Mouse (Mus musculus): Measurements from ENCODE around the gene Tbcd.

Tbcd gene

DNA sequence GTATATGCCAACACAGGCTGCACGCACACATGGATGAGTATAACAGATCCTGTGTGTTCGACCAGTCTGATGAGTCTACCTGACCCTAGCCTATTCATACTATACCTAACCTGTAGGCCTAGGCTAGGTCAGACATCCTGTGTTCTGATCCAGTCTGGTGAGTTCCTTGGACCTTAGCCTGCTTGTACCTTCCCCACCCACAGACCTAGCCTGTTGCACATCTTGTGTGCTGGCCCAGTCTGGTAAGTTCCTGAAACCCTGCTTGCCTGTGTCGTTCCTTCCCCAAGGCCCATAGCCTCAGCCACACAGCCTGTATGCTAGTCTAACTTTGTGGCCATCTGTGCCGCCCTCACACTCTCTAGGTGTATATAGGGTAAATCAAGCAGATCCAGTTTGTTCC lies 112.5 kb downstream of the Tbcd start:
- no peak for DNase-seq (ENCODE audit: low read depth, low spot score)

DNA sequence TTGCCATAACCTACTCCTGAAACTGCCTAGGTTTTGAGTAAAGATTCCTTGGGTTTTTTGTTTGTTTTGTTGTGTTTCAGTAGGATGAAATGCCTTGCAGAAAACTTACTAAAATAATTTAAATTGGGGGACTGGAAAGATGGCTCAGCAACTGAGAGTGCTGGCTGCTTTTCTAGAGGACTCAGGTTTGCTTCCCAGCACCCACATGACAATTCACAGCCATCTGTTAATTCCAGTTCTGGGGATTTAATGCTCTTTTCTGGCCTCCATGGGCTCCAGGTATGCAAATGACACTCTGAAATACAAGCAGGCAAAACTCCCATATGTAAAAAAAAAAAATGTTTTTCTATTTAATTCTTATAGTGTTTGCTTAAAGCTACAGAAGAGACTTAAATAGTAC lies 130.1 kb downstream of the Tbcd start:
- no peak for DNase-seq (ENCODE audit: low read depth, low spot score)

- DNase-seq (ENCODE audit: low read depth, low spot score) = peak; percentile 17
These were observed 145.5 kb downstream of the Tbcd start for GRCm38 (mm10) chr11:121597254-121597653.

GRCm38 (mm10) chr11:121601422-121601821 lies 149.7 kb downstream of the Tbcd start:
- DNase-seq (ENCODE audit: low read depth, low spot score) = no peak

- no peak for DNase-seq (ENCODE audit: low read depth, low spot score)
These were observed 153.9 kb downstream of the Tbcd start for GRCm38 (mm10) chr11:121605604-121606003.

DNA sequence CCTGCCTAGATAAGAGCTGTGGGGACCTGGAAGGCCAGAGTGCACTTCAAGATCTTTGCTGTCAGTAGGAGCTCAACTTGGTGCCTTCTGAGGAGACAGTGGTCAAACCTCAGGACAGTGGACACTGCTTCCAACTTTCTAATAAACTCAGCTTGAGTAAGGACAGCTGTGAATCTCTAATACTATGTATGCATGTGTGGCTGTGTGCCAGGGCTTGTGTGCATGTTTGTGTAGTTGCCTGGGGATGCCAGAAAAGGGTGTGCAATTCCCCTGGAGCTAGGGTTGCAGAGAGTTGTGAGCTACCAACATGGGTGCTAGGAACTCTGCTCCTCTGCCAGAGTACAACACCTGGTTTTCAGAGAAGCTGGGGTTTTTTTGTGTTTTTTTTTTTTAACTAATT lies 159.2 kb downstream of the Tbcd start:
- DNase-seq (ENCODE audit: low read depth, low spot score) = no peak

GRCm38 (mm10) chr11:121615961-121616485 lies 164.3 kb downstream of the Tbcd start:
- no peak for DNase-seq (ENCODE audit: low read depth, low spot score)

GRCm38 (mm10) chr11:121616501-121616900 lies 164.8 kb downstream of the Tbcd start:
- no peak for DNase-seq (ENCODE audit: low read depth, low spot score)

GRCm38 (mm10) chr11:121617371-121617770 lies 165.6 kb downstream of the Tbcd start:
- no peak for DNase-seq (ENCODE audit: low read depth, low spot score)

DNA sequence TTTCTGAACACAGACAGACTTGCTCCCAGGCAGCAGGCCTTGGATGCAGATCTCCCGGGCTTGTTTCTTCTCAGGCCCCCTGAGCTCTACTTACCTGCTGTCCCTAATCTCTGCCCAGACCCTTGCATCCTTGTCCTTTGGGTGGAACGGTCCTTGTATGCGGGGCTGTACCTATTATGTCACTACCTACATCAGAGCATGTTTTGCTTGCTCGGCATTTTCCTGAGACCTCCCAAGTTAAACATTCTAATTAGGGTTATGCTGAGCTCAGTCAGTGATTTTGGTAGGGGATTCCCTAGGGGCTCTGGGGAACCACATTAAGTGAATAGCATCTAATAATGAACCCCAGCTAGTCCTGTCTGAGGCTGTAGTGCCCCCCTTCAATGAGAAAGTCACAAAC lies 173.3 kb downstream of the Tbcd start:
- no peak for DNase-seq (ENCODE audit: low read depth, low spot score)

- DNase-seq (ENCODE audit: low read depth, low spot score) = no peak
These were observed 175.8 kb downstream of the Tbcd start for GRCm38 (mm10) chr11:121627521-121627920.

DNA sequence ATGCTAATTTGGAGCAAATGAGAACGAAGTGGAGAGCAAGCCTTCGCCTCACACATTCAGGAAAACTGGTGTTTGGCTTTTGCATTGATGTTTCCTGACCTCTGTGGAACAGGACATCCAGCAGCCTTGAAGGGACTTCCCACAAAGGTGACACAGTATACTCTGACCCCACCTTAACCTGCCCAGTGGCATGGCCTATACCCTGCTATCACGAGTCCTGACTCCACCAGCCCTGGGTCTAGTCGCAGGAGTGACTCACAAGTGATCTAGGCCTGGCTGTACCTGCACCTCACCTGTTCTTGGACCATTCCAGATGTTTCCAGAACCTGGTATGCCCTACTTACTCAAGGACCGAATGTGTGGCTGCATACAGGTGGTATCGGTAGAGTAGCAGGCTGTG lies 177.8 kb downstream of the Tbcd start:
- DNase-seq (ENCODE audit: low read depth, low spot score) = no peak

DNA sequence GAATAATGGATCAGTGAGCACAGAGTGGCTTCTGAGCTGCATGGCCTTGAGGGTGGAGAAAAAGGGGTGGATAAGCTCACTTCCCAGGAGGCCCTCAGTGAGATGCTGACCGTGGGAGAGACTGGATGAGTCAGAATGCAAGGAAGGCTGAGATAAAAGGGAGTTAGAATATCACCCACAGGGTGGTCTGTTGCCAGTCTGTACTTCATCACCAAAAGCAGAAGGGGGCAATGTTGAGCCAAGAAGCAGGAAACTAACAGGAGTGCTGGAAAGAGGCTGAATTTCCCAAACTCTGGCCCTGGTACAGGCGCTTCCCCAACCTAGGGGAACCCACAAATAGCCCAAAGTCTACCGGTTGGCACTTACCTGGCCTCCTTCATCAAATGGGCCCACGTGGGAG lies 178.7 kb downstream of the Tbcd start:
- peak; percentile 61 for DNase-seq (ENCODE audit: low read depth, low spot score)

- no peak for DNase-seq (ENCODE audit: low read depth, low spot score)
These were observed 179.7 kb downstream of the Tbcd start for GRCm38 (mm10) chr11:121631410-121631809.

DNA sequence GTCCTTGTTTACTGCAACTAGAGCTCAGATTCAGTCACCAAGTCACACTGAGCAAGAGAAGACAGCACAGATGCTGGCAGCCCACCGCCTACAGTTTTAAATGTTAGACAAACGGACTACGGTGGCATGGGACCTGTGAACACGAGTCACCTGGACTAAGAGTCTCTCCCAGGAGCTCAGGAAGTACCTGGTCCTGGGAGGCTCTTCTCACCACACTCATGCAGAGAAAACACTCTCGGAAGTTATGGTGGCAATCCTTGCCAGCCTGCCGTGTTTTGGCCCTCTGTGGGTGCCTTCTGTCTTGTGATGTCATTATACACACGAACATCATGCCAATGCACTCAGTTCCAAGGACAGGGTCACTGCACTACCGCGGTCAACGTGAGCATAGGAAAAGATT lies 184.9 kb downstream of the Tbcd start:
- no peak for DNase-seq (ENCODE audit: low read depth, low spot score)

GRCm38 (mm10) chr11:121641501-121642145 lies 189.9 kb downstream of the Tbcd start:
- DNase-seq (ENCODE audit: low read depth, low spot score) = no peak

DNA sequence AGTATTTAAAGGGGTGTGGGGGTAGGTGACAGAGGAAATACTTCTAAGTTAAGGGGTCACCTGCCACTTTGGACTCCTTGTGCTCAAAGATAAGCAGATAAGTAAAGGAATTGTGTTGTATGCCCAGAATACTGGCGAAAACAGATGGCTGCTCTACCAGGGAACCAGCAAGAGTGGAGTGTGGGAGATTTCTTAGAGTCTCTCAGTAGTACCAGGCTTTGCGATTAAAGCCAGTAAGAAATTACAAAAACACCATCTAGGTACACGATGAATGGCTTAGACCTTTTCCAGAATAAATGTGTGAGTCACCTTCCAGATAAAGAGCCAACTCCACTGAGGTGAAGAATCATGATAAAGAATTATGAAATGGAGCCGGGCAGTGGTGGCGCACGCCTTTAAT lies 193.6 kb downstream of the Tbcd start:
- DNase-seq (ENCODE audit: low read depth, low spot score) = peak; percentile 24

DNA sequence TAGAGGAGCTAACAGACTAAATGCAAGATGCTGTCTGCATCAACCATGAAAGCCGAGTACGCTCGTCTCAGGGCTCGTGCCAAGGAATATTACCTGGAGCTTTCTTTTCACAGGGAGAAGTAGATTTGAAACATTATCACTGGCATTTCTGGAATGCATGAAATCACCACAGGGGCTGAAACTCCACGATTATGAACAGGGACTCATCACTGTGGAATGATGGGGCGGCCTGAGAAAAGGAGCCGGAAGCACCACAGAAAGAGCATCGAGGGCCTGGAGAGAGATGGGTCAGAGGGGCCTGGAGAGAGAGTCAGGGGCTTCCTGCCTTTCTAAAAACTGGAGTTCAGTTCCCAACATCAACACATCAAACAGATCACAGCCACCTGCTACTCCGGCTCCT lies 195.6 kb downstream of the Tbcd start:
- DNase-seq (ENCODE audit: low read depth, low spot score) = peak; percentile 86

GRCm38 (mm10) chr11:121648166-121648565 lies 196.4 kb downstream of the Tbcd start:
- DNase-seq (ENCODE audit: low read depth, low spot score) = no peak

GRCm38 (mm10) chr11:121649900-121650299 lies 198.2 kb downstream of the Tbcd start:
- no peak for DNase-seq (ENCODE audit: low read depth, low spot score)

DNA sequence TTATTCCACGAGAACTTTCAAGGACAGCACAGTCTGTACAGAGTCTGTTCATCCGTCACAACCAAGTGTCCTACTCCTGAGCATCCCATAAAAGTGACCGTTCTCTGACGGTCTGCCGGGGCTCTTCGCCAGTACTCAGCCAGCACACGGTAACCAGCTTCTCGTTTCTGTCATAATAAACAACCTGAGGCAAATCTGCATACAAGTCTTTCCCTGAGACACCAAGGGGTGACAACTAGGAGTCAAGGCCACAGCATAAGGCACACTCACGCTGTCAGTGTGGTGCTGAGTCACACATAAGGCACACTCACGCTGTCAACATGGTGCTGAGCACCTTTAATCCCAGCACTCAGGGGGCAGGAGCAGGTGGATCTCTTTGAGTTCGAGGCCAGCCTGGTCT lies 198.9 kb downstream of the Tbcd start:
- DNase-seq (ENCODE audit: low read depth, low spot score) = no peak

- DNase-seq (ENCODE audit: low read depth, low spot score) = no peak
These were observed 199.8 kb downstream of the Tbcd start for GRCm38 (mm10) chr11:121651556-121651955.

- peak; percentile 96 for DNase-seq (ENCODE audit: low read depth, low spot score)
These were observed 200.2 kb downstream of the Tbcd start for GRCm38 (mm10) chr11:121651983-121652382.
